Mouse (Mus musculus): ENCODE data around the gene Mpv17. TPM values are rescaled to one million over a fixed set of nuclear protein-coding genes. Genes with fewer than 3 reads are reported as not detected.
A peak's percentile ranks its signal among the peaks of the same experiment; 100 is the strongest.

The Mpv17 gene
- total RNA-seq (2021) = 10 to 100 TPM; 61.2 to 62.2 TPM

DNA sequence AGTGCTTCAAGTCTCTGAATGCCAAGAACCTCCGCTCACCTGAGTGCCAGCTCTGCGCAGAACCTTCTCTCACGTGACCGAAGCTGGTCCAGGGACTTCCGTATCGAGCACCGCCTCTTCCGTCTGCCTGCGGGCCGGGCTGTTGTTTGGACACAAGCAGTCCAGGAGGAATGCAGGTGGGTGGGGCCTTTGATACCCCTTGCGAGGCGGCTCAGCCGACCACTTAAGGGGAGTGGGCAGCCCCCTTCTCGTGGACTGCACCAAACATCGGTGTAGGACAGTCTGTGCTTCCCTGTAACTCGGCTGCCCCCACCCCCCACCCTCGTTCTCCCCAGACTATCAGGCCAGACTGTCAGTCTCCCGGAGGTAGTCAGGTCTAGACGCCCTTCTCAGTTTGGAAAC, at the start of gene Mpv17:
TSS of gene Mpv17 (minus strand) at position 100 of the 402 bp plus-strand sequence.
- DNase-seq = peak; percentile 80 to 83

- no peak for DNase-seq
Measured at GRCm38 (mm10) chr5:31202933-31203332, 48.9 kb upstream of the Mpv17 start.

DNA sequence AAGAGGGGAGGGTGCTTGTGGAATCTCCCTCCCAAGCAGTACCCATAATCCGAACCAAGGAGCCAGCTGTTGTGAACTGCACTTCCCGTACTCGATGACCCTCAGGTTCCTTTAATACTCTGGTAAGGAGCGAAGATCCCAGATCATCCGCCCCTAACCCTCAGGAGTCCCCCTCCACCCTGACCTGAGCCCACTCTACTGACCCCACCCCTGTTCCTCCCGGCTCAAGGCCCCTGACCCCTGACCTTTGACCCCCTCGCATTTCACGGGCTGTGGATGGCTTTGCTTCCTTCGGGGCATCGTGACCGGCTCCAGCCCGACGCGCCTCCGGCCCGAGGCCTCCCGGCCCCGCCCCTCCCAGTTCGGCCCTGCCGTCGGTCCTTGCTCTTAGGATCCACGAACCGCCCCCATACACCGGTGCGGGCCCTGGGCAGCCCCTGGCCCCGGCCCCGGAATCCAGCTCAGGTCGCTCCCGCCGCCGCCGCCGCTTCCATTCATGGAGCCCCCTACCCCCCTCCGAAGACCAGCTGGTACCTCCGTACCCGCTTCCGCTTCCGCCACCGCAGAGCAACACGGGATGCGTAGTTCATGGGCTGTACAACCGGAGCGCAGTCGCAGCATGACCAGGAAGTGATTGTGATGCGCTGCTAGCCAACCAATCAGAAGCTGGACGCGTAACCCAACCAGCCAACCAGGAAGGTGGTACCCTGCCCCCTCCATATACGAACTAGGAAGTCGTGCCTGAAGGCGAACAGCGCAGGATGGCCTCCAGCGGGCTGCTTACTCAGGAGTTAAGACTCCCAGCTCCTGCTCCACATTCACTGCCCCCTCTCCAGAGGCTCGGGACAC, 47.9 kb upstream of the Mpv17 start, which contains the start of gene Zfp513:
TSS of gene Zfp513 (minus strand) at position 562 of the 849 bp plus-strand sequence.
- DNase-seq = peak; percentile 95 to 98

DNA sequence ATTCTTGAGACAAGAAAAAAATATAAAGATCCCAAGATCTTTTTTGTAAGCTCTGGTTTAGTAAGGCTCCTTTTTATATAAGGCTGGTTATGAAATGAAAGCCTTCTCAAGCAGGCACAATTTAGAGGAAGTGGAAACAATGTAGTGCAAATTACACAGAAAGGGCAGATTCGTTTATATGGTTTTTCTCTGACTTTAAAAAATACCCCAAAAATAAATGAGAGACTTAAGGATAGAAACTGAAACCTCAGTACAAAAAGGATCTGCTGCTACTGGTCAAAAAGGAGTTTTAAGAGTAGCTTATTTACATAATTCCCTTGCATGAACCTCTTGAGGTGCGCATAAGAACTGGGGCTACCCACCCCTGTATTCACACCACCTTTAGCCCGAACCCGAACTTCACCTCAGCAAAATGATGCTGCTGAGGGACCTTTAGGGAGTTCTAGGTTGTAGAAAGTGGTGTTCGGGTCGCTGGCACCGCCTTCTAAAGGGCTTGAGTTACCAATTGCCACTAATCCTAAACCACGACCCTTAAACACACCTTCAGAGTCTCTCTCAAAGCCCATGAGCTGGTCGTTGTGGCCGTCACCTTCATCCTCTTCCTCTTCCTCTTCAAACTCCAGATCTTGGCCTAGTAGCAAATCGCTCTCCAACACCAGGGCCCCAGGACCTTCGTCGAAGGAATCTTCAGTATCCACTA, 47.1 kb upstream of the Mpv17 start:
- no peak for DNase-seq

DNA sequence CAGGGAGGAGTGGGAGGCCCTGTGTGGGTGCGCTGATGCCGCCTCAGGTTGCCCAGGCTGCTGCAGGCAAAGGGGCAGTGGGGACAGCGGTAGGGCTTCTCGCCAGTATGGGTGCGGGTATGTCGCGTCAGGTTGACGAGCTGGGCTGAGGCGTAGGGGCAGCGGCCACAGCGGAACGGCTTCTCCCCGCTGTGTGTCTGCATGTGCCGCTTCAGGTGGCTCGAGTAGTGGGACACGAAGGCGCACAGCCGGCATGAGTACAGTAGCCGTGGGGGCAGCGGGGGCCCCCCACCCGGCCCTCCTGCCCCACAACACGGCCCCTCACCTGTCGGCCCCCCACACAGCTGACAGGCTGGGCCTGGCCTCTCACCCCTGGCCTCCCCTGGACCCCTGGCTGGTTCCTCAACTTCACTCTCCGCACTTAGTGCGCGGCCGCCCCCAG, 46.3 kb upstream of the Mpv17 start:
- no peak for DNase-seq

DNA sequence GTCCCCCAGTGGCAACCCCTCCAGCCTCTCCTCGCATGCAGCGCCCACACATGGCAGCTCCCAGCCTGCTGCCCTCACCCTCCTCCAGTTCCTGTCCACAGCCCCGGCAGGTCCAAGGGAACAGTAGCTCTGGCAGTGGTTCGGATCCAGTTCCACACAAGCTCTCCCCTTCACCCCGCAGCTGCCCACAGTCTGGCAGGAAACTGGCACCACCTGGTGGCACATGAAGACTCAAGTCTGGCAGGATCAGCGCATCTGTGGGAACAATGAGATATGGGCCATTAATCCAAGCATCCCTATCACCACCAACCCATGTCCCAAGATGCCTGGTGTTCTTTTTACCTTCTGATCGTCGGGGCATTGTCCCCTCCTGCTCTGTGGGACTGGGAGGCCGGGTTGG, 45.8 kb upstream of the Mpv17 start:
- DNase-seq = no peak

- DNase-seq = no peak
Measured at GRCm38 (mm10) chr5:31199321-31199892, 45.4 kb upstream of the Mpv17 start.

DNA sequence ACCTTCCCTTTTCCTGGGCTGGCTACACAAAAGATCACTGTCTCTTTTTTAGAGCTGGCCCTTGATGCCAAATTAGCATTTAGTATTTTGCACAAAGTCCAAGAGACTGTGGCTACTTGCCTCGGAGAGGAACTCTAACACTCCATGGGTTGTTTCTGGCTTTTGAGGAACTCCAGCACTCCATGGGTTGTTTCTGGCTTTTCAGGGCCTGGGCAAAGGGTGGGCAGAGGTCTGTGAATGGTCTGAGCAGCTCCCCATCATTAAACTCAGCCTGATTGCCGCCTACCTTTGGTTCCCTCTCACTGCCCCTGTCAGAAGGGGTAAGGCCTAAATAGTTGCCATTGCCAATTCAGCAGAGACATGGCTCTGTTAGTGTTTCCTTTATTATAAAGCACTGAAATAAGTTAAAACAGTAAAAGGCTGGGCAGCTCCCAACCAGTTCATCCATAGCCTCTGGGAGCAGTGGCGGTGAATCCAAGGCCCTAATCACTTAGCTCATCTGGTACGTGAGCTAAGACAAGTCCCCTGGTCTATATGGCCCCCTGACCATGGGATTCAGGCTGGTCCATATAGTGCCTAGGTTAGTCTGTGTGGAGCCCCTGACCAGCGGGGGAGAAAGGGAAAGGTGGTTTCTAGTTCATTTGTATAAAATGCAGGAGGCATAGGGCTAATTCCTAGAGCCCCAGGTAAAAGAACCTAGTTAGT, 44.7 kb upstream of the Mpv17 start:
- DNase-seq = no peak

DNA sequence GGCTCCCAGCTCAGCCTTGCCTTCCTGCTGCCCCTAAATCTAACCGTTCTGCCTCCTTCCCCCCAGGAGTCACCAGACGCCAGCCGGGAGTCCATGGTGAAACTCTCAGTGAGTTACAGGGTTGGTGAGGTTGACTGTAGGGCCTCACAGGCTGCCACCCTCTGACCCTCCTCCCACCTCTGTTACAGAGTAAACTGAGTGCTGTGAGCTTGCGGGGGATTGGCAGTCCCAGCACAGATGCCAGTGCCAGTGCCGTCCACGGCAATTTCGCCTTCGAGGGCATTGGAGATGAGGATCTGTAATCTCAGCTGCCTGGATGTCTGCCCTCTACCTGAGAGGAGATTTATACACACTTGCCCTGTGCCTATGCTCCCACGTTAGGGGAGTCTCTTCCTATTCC, 44.1 kb upstream of the Mpv17 start:
- no peak for DNase-seq

DNA sequence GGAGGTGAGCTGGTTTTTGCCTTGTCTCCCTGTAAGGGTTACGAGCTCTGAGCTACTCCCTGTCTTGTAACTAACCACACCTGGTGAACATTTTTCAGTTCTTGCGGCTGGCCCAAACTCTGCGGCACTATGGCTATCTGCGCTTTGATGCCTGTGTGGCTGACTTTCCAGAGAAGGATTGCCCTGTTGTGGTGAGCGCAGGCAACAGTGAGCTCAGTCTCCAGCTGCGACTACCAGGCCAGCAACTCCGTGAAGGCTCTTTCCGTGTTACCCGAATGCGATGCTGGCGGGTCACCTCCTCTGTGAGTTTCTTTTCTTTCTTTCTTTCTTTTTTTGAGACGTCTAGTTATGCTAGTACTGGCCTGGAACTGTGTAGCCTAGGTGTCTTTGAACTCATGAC, 43.0 kb upstream of the Mpv17 start:
- DNase-seq = no peak

DNA sequence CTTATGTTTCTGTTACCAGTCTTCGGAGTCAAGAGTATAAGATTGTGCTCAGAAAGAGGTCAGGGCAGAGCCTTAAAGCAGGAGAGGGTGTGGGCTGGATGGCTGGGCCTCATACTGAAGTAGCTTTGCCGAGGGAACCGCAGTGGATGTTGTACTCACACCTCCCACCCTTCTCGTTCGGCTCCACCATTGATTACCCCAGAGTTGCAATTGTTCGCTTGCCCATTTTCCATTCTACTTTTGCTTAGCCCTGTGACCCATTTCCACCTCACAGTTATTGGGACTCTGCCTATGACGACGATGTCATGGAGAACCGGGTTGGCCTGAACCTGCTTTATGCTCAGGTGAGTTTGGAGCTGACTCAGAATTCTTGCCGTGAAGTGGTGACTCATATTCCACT, 42.2 kb upstream of the Mpv17 start:
- DNase-seq = no peak

GRCm38 (mm10) chr5:31195671-31196070, 41.6 kb upstream of the Mpv17 start:
- no peak for DNase-seq

GRCm38 (mm10) chr5:31194486-31195485, 40.7 kb upstream of the Mpv17 start:
- no peak for DNase-seq

GRCm38 (mm10) chr5:31193631-31194281, 39.7 kb upstream of the Mpv17 start:
- no peak for DNase-seq

DNA sequence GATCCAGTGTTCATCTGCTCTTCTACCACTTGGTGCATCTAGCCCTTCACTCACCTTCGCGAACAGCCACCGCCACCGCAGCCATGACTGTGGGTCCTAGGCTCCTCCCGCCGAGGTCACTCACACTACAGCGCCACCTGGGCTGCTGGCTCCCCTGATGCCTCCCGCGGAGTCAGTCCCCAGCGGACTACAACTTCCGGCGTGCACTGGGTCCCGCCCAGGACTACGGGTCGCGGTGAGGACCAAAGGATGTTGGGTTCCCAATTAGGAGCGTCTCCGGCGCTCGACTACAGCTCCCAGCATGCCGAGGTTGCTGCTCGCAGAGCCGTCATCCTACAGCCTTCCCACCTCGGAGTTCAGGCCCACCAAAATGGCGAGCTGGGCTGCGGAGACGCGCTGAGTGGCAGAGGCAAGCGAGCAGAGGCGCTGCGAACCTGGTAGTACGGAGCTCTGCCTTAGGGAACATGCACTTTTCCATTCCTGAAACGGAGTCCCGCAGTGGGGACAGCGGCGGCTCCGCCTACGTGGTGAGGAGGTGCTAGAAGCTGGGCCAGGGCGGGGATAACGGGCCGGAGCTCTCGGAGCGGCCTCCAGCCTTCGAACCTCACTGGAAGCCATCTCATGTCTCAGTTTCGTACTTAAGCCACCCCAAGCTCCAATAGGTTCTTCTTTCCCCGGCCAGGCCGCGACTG, 39.0 kb upstream of the Mpv17 start, which contains the start of the genes Snx17 and Eif2b4:
TSS of gene Snx17 (plus strand) at position 289 of the 692 bp plus-strand sequence.
TSS of gene Eif2b4 (minus strand) at position 492 of the 692 bp plus-strand sequence.
- peak; percentile 100 for DNase-seq

DNA sequence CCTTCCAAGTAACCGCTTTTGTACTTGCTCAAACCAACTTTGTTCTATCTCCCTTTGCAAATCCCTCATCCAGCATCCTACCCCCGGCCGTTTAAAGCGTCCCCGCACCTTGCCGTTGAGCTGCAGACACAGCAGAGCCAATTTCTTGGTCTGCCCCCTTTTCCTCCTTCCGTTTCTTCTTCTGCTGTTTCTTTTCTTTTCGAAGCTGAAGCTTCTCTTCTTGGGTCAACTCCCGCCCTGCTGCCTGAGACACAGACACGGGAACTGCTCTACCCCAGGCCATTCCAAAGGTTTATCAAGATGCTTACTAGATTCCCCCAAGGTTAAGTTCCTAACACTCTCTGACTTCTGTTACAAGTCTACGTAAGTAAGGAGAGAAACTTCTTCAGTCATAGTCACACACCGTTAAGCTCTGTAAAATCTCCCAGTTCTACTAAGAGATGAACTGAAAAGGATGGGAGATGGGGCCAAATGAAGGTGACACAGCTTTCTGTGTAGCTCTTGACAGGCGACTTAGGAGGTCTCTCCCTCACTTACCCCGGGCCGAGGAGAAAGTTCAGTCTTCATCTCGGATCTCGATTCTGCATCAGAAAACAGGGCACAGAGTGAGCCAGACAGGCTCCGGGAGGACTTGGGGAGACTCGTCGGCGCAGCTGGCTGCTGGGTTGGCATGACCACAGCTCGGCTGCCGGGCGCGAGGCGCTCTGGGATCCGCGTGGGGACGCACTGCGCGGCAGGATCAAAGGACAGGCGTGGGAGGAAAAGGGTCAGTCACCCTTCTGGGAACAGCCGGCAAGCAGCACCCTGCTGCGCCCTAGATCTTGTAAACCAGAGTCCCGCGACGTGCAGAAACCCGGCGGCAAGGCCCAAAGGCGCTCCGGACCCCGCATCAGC, 38.2 kb upstream of the Mpv17 start:
- DNase-seq = no peak

GRCm38 (mm10) chr5:31190201-31190600, 36.1 kb upstream of the Mpv17 start:
- no peak for DNase-seq

- no peak for DNase-seq
Measured at GRCm38 (mm10) chr5:31188223-31188840, 34.3 kb upstream of the Mpv17 start.

Measured in layer of hippocampus, postnatal 36 days (tissue).